Mouse (Mus musculus) thymus, postnatal 14 days (tissue): Measurements from ENCODE around the gene Ano7.

Experiments used
- DNase-seq: peaks from one replicate; pipeline ENCODE4 v3.0.0; 2021

Ano7 gene

GRCm38 (mm10) chr1:93373665-93374064, at the start of gene Ano7:
TSS of gene Ano7 (plus strand) at chr1:93373930.
- no peak for DNase-seq

GRCm38 (mm10) chr1:93323973-93324372, 49.8 kb upstream of the Ano7 start:
- no peak for DNase-seq

GRCm38 (mm10) chr1:93326446-93326845, 47.3 kb upstream of the Ano7 start:
- DNase-seq: no peak

- no peak for DNase-seq
Observed at GRCm38 (mm10) chr1:93334621-93335020, 39.1 kb upstream of the Ano7 start.

- DNase-seq: peak; percentile 94
Observed at GRCm38 (mm10) chr1:93342648-93343503, 30.9 kb upstream of the Ano7 start, which contains the start of the genes Ppp1r7 and Pask. TSS of gene Ppp1r7 (plus strand) at chr1:93342854. TSS of gene Pask (minus strand) at chr1:93343482.

- peak; percentile 93 for DNase-seq
Observed at GRCm38 (mm10) chr1:93343504-93344047, 30.2 kb upstream of the Ano7 start.

- DNase-seq: no peak
Observed at GRCm38 (mm10) chr1:93347176-93347575, 26.6 kb upstream of the Ano7 start.

- DNase-seq: no peak
Observed at GRCm38 (mm10) chr1:93349701-93350100, 24.0 kb upstream of the Ano7 start.

- no peak for DNase-seq
Observed at GRCm38 (mm10) chr1:93352724-93353123, 21.0 kb upstream of the Ano7 start.

GRCm38 (mm10) chr1:93362661-93363060, 11.1 kb upstream of the Ano7 start:
- no peak for DNase-seq

- DNase-seq: no peak
Observed at GRCm38 (mm10) chr1:93365641-93366040, 8.1 kb upstream of the Ano7 start.

- no peak for DNase-seq
Observed at GRCm38 (mm10) chr1:93377307-93377706, 3.6 kb downstream of the Ano7 start.

- DNase-seq: no peak
Observed at GRCm38 (mm10) chr1:93379117-93379516, 5.4 kb downstream of the Ano7 start.

- DNase-seq: no peak
Observed at GRCm38 (mm10) chr1:93387198-93387597, 13.5 kb downstream of the Ano7 start.

GRCm38 (mm10) chr1:93388906-93389305, 15.2 kb downstream of the Ano7 start:
- no peak for DNase-seq

GRCm38 (mm10) chr1:93401191-93402052, 27.7 kb downstream of the Ano7 start:
- DNase-seq: peak; percentile 5

- DNase-seq: no peak
Observed at GRCm38 (mm10) chr1:93403403-93403802, 29.7 kb downstream of the Ano7 start.

GRCm38 (mm10) chr1:93432087-93432486, 58.4 kb downstream of the Ano7 start:
- no peak for DNase-seq

GRCm38 (mm10) chr1:93439321-93439720, 65.6 kb downstream of the Ano7 start:
- no peak for DNase-seq

GRCm38 (mm10) chr1:93444405-93445110, 70.8 kb downstream of the Ano7 start:
- DNase-seq: peak; percentile 62

- DNase-seq: peak; percentile 83
Observed at GRCm38 (mm10) chr1:93445111-93445821, 71.5 kb downstream of the Ano7 start.

GRCm38 (mm10) chr1:93445822-93446162, 72.1 kb downstream of the Ano7 start:
- DNase-seq: no peak
